In genomic region chr14:25464611-25465307, GRCm38 (mm10) we compare ENCODE assay signal across 7 mouse cellular contexts. TPM values are rescaled to one million over a fixed set of nuclear protein-coding genes. Genes with fewer than 3 reads are reported as not detected.
DNase-seq lines count a peak whose midpoint lies in the region; ATAC-seq lines count a peak whose summit lies in the region.

No protein-coding gene starts in this region.

- 0 out of 2 replicates have a peak overlapping the region, but pooled peaks have one; percentile 17 for H3K27ac ChIP-seq in lung, embryonic 15.5 days
- H3K27ac ChIP-seq in embryonic facial prominence, embryonic 14.5 days (replicated peaks; ENCODE audit: low read depth, low read length), result no peak overlapping the region
- H3K27ac ChIP-seq in limb, embryonic 15.5 days, result no peak overlapping the region

- H3K36me3 ChIP-seq in lung, embryonic 15.5 days, result no peaks in the 10 kb centered on the region
- no peaks in the 10 kb centered on the region for H3K36me3 ChIP-seq in embryonic facial prominence, embryonic 14.5 days (ENCODE audit: control insufficient read depth, insufficient read depth, low read length)
- 0 out of 2 replicates have a peak, but pooled peaks cover 2% of the 10 kb centered on the region for H3K36me3 ChIP-seq in limb, embryonic 15.5 days

- H3K4me2 ChIP-seq in lung, embryonic 15.5 days, result 0 out of 2 replicates have a peak overlapping the region, but pooled peaks have one; percentile 14
- 0 out of 2 replicates have a peak overlapping the region, but pooled peaks have one; percentile 1 for H3K4me2 ChIP-seq in embryonic facial prominence, embryonic 14.5 days (ENCODE audit: low read depth, low read length)
- peak overlapping the region; percentile 14 for H3K4me2 ChIP-seq in limb, embryonic 15.5 days

- H3K4me3 ChIP-seq in lung, embryonic 15.5 days, result no peak overlapping the region
- H3K4me3 ChIP-seq in embryonic facial prominence, embryonic 14.5 days (ENCODE audit: low read depth, low read length), result no peak overlapping the region
- H3K4me3 ChIP-seq in limb, embryonic 15.5 days, result no peak overlapping the region

- DNase-seq in lung, adult 18-20 months, result no peak
- no peak for DNase-seq in embryonic facial prominence, embryonic 14.5 days (ENCODE audit: low spot score)
- DNase-seq in retina, postnatal 7 days (ENCODE audit: low read depth, low spot score), result peak; percentile 35
- DNase-seq in adrenal gland, adult 18-20 months (ENCODE audit: low spot score in 2 of 2), result no peak
- DNase-seq in ovary, postnatal 36 days (ENCODE audit: low spot score), result no peak

- peaks cover 81% of the 10 kb centered on the region for H3K4me1 ChIP-seq in lung, embryonic 15.5 days
- H3K4me1 ChIP-seq in embryonic facial prominence, embryonic 14.5 days (ENCODE audit: control insufficient read depth, insufficient read depth, low read length), result peaks cover 68% of the 10 kb centered on the region
- peaks cover 83% of the 10 kb centered on the region for H3K4me1 ChIP-seq in limb, embryonic 15.5 days

- H3K9ac ChIP-seq in lung, embryonic 15.5 days, result no peak overlapping the region; the same call in 1 of the 2 replicates
- no peak overlapping the region; the same call in 1 of the 2 replicates for H3K9ac ChIP-seq in embryonic facial prominence, embryonic 14.5 days (ENCODE audit: low read depth, low read length)
- H3K9ac ChIP-seq in limb, embryonic 15.5 days, result no peak overlapping the region

- H3K9me3 ChIP-seq in lung, embryonic 15.5 days, result no peaks in the 10 kb centered on the region
- H3K9me3 ChIP-seq in embryonic facial prominence, embryonic 14.5 days (ENCODE audit: control insufficient read depth, low read length), result no peaks in the 10 kb centered on the region
- no peaks in the 10 kb centered on the region for H3K9me3 ChIP-seq in limb, embryonic 15.5 days

- ATAC-seq in lung, embryonic 15.5 days (ENCODE audit: borderline replicate concordance, extremely low read depth, low FRiP score, low TSS enrichment), result no peak
- peak; percentile 21; the same call in 1 of the 2 replicates for ATAC-seq in embryonic facial prominence, embryonic 14.5 days (ENCODE audit: low read depth)
- 0 out of 2 replicates have a peak, but pooled peaks have one; percentile 30 for ATAC-seq in limb, embryonic 15.5 days (ENCODE audit: insufficient number of reproducible peaks, low FRiP score, low TSS enrichment, low read depth)

- 51% methylated on average over 8 of the region's 8 CpGs for WGBS in lung, embryonic 15.5 days
- 31% methylated on average over 8 of the region's 8 CpGs for WGBS in embryonic facial prominence, embryonic 14.5 days
- WGBS in limb, embryonic 15.5 days, result 27% methylated on average over 8 of the region's 8 CpGs

- H3K27me3 ChIP-seq in lung, embryonic 15.5 days, result no peaks in the 10 kb centered on the region
- H3K27me3 ChIP-seq in embryonic facial prominence, embryonic 14.5 days (replicated peaks; ENCODE audit: control insufficient read depth, insufficient read depth, low read length), result no peaks in the 10 kb centered on the region
- no peaks in the 10 kb centered on the region for H3K27me3 ChIP-seq in limb, embryonic 15.5 days

RNA-seq across cellular contexts. Expression of gene Zmiz1, which starts 5.8 kb away (rescaled TPM):
- polyA plus RNA-seq in lung, embryonic 15.5 days (2015; fragmentation: Nextera tagmentation; extraction: Ambion mirVana), result 19.8 and 23.8 TPM in 2 replicates
- polyA plus RNA-seq in embryonic facial prominence, embryonic 14.5 days (2014; fragmentation: Nextera tagmentation; extraction: Ambion mirVana), result 31.3 and 36.6 TPM in 2 replicates
- 41.9 and 50.5 TPM in 2 replicates for polyA plus RNA-seq in limb, embryonic 15.5 days (2015; fragmentation: Nextera tagmentation; extraction: Ambion mirVana)
- 100 to 1,000 TPM in 1 of 2 experiments, 10 to 100 TPM in 1; 89.1 to 116 TPM for total RNA-seq in adrenal gland, adult 18-20 months (2021)
